Mouse (Mus musculus) myocyte (in vitro differentiated cells): ENCODE measurements around the gene Afp. TPM values are rescaled to one million over a fixed set of nuclear protein-coding genes. Genes with fewer than 3 reads are reported as not detected.

ENCODE experiments used
- H3K27me3 ChIP-seq: one replicate; pipeline ENCODE4 v1.6.1; 2011; ENCODE audit not compliant: control insufficient read depth, insufficient read depth, insufficient read length
- H3K36me3 ChIP-seq: one replicate; pipeline ENCODE4 v1.6.1; 2011; ENCODE audit not compliant: control insufficient read depth, insufficient read depth
- H3K4me2 ChIP-seq: one replicate; pipeline ENCODE4 v1.6.1; 2011; ENCODE audit warnings: low read depth, control low read depth
- H3K4me3 ChIP-seq: one replicate; pipeline ENCODE4 v1.5.1; 2011; ENCODE audit warnings: mild to moderate bottlenecking, control low read depth, moderate library complexity
- H3K79me2 ChIP-seq: one replicate; pipeline ENCODE4 v1.6.1; 2011; ENCODE audit not compliant: control insufficient read depth, insufficient read depth
- H3ac ChIP-seq: one replicate; pipeline ENCODE4 v1.6.1; 2011; ENCODE audit not compliant: control insufficient read depth, insufficient read length
- CEBPB ChIP-seq: IDR thresholded peaks from 2 replicates; pipeline ENCODE4 v1.6.1; 2011; ENCODE audit warnings: mild to moderate bottlenecking, moderate library complexity; ENCODE audit not compliant: poor library complexity, insufficient read depth, severe bottlenecking
- MYOG ChIP-seq, 3 experiments: IDR thresholded peaks; one replicate each; pipeline ENCODE4 v1.6.1; 2011; ENCODE audit warnings: control low read depth in 2 of 3, low read depth in 2 of 3, mild to moderate bottlenecking in 2 of 3; ENCODE audit not compliant: insufficient read length in 2 of 3, control insufficient read depth in 1 of 3, insufficient read depth in 1 of 3
- POLR2A ChIP-seq: IDR thresholded peaks from one replicate; pipeline ENCODE4 v1.6.1; 2011; ENCODE audit warnings: low read depth, mild to moderate bottlenecking, control low read depth, moderate library complexity; ENCODE audit not compliant: insufficient read length
- POLR2AphosphoS2 ChIP-seq: IDR thresholded peaks from one replicate; pipeline ENCODE4 v1.6.1; 2011; ENCODE audit warnings: low read depth, control low read depth; ENCODE audit not compliant: insufficient read length
- SRF ChIP-seq: IDR thresholded peaks from one replicate; pipeline ENCODE4 v1.6.1; 2011; ENCODE audit warnings: low read depth; ENCODE audit not compliant: control insufficient read depth, insufficient read length
- TCF12 ChIP-seq: IDR thresholded peaks from one replicate; pipeline ENCODE4 v1.6.1; 2011; ENCODE audit warnings: mild to moderate bottlenecking, control low read depth; ENCODE audit not compliant: poor library complexity, insufficient read depth, severe bottlenecking
- USF1 ChIP-seq: IDR thresholded peaks from one replicate; pipeline ENCODE4 v1.6.1; 2011; ENCODE audit warnings: low read depth, mild to moderate bottlenecking, control low read depth, moderate library complexity
- polyA plus RNA-seq: library from polyadenylated mRNA; unstranded; fragments of >200 nt; fragmentation: generic; extraction: Trizol; gene quantifications from one replicate; pipeline ENCODE4 v1.2.1, GENCODE M21; 2012; ENCODE audit warnings: missing spikeins

The Afp gene
- polyA plus RNA-seq, 1 experiment = 0.07 TPM

DNA sequence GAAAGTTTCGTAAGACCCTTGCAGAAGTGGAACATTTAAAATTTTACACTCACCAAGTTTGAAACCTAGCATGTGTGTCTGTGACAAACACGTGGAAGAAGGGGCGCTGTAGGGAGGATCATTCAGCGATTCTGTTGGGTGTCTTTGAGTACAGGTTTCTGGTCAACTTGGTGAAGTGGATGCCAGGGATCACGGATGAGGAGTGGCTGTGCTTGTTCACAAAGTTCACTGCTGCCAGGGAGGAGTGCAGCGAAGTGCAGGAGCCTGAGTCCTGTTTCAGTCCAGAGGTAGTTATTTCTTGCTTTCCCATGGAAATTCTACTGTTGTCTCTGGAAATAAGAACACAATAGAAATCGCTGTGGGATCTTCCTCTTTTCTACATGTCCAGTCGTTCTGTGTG, 60.7 kb downstream of the Afp start:
- H3ac ChIP-seq = no peak overlapping the region
- no peaks in the 10 kb centered on the region for H3K36me3 ChIP-seq
- no peak for TF ChIP-seq USF1
- no peak for TF ChIP-seq POLR2AphosphoS2
- TF ChIP-seq CEBPB = no peak
- TF ChIP-seq TCF12 = no peak
- TF ChIP-seq SRF = no peak
- TF ChIP-seq MYOG (IDR thresholded peaks at IDR 0.05; ENCODE audit: control insufficient read depth in 1 of 3, insufficient read depth in 1 of 3, insufficient read length in 2 of 3, low read depth in 2 of 3) = no peak
- no peak overlapping the region for H3K4me2 ChIP-seq
- no peaks in the 10 kb centered on the region for H3K79me2 ChIP-seq
- H3K4me3 ChIP-seq = no peak overlapping the region
- H3K27me3 ChIP-seq = peaks cover 26% of the 10 kb centered on the region

DNA sequence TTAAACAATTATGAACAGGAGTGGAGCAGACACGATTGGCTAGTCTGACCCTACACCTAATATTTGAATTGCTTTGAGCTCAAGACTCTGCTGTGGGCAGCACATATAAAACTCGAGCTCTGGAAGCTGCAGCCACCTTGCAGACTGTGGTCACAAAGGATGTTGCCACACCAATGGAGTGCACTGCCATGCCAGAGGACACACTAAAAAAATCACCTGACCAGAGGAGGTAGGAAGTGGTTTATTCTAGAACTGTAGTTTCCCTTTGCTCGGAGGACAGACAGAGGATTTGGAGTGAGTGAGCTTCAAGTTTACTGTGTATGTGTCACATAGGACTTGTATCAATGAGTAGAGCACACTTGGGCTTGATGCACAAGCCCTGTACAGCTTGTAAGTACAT, 65.5 kb downstream of the Afp start:
- Histone ChIP-seq H3K4me3 (no peak overlapping the region), H3K27me3 (peaks cover 37% of the 10 kb centered on the region), H3K79me2 (no peaks in the 10 kb centered on the region), H3K36me3 (no peaks in the 10 kb centered on the region), H3K4me2 (no peak overlapping the region), H3ac (no peak overlapping the region)
- TF ChIP-seq POLR2A = no peak

Other genes with a start within 250 kb of the Afp start
- gene Ankrd17, start 124.2 kb upstream of the Afp start, polyA plus RNA-seq = 14.7 TPM
- gene Gm9958, start 123.5 kb upstream of the Afp start, polyA plus RNA-seq = 0.64 TPM
- not detected for gene Alb, start 29.8 kb upstream of the Afp start, polyA plus RNA-seq
- gene Afm, start 28.2 kb downstream of the Afp start, polyA plus RNA-seq = not detected
- not detected for gene 5830473C10Rik, start 70.4 kb downstream of the Afp start, polyA plus RNA-seq
- gene Rassf6, start 149.9 kb downstream of the Afp start, polyA plus RNA-seq = not detected